Mouse (Mus musculus): ENCODE measurements around the gene Neu4.
"Not testable (repeated sequence)": the region's sequence is repeated elsewhere in the genome, so short reads cannot be mapped to it uniquely, and the experiment has no call there.

- not testable (repeated sequence) for TF ChIP-seq EP300, CTCF (IDR thresholded peaks at IDR 0.05; ENCODE audit: low read depth)
These were observed 42.0 kb upstream of the Neu4 start for GRCm38 (mm10) chr1:93978287-93978686.

Measured in liver, postnatal 0 days (tissue).